9 mouse cellular contexts compared by ENCODE assay signal in the genomic region with DNA sequence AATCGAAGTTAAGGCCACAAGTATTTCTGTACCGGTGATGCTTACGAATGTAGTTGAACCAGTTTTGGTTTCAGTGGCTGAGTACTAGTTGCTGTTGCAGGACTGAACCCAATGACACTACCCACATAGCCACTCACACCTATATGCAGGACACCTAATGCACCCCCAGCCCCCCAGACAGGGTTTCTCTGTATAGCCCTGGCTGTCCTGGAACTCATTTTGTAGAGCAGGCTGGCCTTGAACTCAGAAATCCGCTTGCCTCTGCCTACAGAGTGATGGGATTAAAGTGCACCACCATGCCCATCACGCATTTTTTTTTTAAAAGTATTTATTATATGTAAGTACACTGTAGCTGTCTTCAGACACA. TPM values are rescaled to one million over a fixed set of nuclear protein-coding genes. Genes with fewer than 3 reads are reported as not detected.
DNase-seq lines count a peak whose midpoint lies in the region; ATAC-seq and TF ChIP-seq lines count a peak whose summit lies in the region.
"Had no signal": no experiment of that assay in that cellular context is flagged by ENCODE, and none has a peak within 500 bp of the region (broad histone marks: within the 10 kb centered on the region; RNA-seq: fewer than 3 reads in every experiment).

No protein-coding gene starts in this region.

- no peak overlapping the region for H3K4me2 ChIP-seq in hindbrain, embryonic 11.5 days (replicated peaks; ENCODE audit: low read depth, low read length)
- peak overlapping the region; percentile 64; the same call in 1 of the 2 replicates for H3K4me2 ChIP-seq in midbrain, embryonic 13.5 days (replicated peaks)

- no peaks in the 10 kb centered on the region for H3K9me3 ChIP-seq in G1E (replicated peaks)
- H3K9me3 ChIP-seq in hindbrain, embryonic 11.5 days (ENCODE audit: control insufficient read depth, low read length) = no peaks in the 10 kb centered on the region
- no peaks in the 10 kb centered on the region for H3K9me3 ChIP-seq in midbrain, embryonic 13.5 days

- peaks cover 70% of the 10 kb centered on the region for H3K36me3 ChIP-seq in G1E (replicated peaks)
- H3K36me3 ChIP-seq in hindbrain, embryonic 11.5 days (ENCODE audit: control insufficient read depth, insufficient read depth, low read length) = peaks cover 10% of the 10 kb centered on the region
- peaks cover 32% of the 10 kb centered on the region for H3K36me3 ChIP-seq in midbrain, embryonic 13.5 days

- H3K27ac ChIP-seq in hindbrain, embryonic 11.5 days (ENCODE audit: low read depth, low read length) = peak overlapping the region; percentile 75; the same call in 1 of the 2 replicates
- peak overlapping the region; percentile 89; the same call in 1 of the 2 replicates for H3K27ac ChIP-seq in midbrain, embryonic 13.5 days

- no peak for ATAC-seq in G1E (ENCODE audit: extremely low read depth, insufficient number of reproducible peaks, low FRiP score, poor library complexity, severe bottlenecking)
- no peak for ATAC-seq in hindbrain, embryonic 11.5 days (ENCODE audit: low FRiP score)
- ATAC-seq in midbrain, embryonic 13.5 days = no peak
- ATAC-seq in CD4-positive, CD25-positive, alpha-beta regulatory T cell, adult 4 months = no peak

- no peak overlapping the region for H3K9ac ChIP-seq in hindbrain, embryonic 11.5 days (ENCODE audit: low read depth, low read length)
- H3K9ac ChIP-seq in midbrain, embryonic 13.5 days (replicated peaks) = no peak overlapping the region

- H3K27me3 ChIP-seq in G1E (ENCODE audit: insufficient read depth, low read length) = no peaks in the 10 kb centered on the region
- peaks cover 17% of the 10 kb centered on the region for H3K27me3 ChIP-seq in hindbrain, embryonic 11.5 days (ENCODE audit: control insufficient read depth, insufficient read depth, low read length)
- peaks cover 24% of the 10 kb centered on the region for H3K27me3 ChIP-seq in midbrain, embryonic 13.5 days

- peak; percentile 25 for DNase-seq in heart, postnatal 4 days
- DNase-seq in heart, postnatal 25 days (ENCODE audit: low spot score) = no peak
- no peak for DNase-seq in G1E (ENCODE audit: low spot score)
- DNase-seq in hindbrain, embryonic 11.5 days (ENCODE audit: low spot score) = no peak
- no peak for DNase-seq in retina, embryonic 14.5 days (ENCODE audit: low spot score)
- no peak for DNase-seq in adrenal gland, postnatal 36 days

- intact Hi-C loops in heart, postnatal 25 days (cut with DNase I) = no loop called here

- H3K4me1 ChIP-seq in G1E (ENCODE audit: insufficient read depth, low read depth, low read length) = peaks cover 66% of the 10 kb centered on the region
- peaks cover 14% of the 10 kb centered on the region for H3K4me1 ChIP-seq in hindbrain, embryonic 11.5 days (replicated peaks; ENCODE audit: control insufficient read depth, insufficient read depth, low read length)
- H3K4me1 ChIP-seq in midbrain, embryonic 13.5 days (replicated peaks) = peaks cover 56% of the 10 kb centered on the region

- no peak for TF ChIP-seq CTCF in G1E (IDR thresholded peaks at IDR 0.05; ENCODE audit: low read depth, low read length)

- 59% methylated on average over 5 of the region's 5 CpGs for WGBS in hindbrain, embryonic 11.5 days
- 63% methylated on average over 5 of the region's 5 CpGs for WGBS in midbrain, embryonic 13.5 days

- peak overlapping the region; percentile 81; the same call in 1 of the 2 replicates for H3K4me3 ChIP-seq in G1E (ENCODE audit: low read depth, low read length)
- no peak overlapping the region for H3K4me3 ChIP-seq in hindbrain, embryonic 11.5 days (ENCODE audit: low read depth, low read length)
- peak overlapping the region; percentile 55; the same call in 1 of the 2 replicates for H3K4me3 ChIP-seq in midbrain, embryonic 13.5 days (replicated peaks)

RNA-seq across cellular contexts. Expression of a gene that starts 0.5 kb away (rescaled TPM):
- total RNA-seq in heart, postnatal 4 days (2021) = 100 to 1,000 TPM in 1 of 2 experiments, 10 to 100 TPM in 1; 96.9 to 109 TPM
- total RNA-seq in heart, postnatal 25 days (2021) = 100 to 1,000 TPM; 102 TPM
- 43.6 and 44.2 TPM in 2 replicates for total RNA-seq in G1E (2014; fragmentation: Nextera tagmentation)
- 86.9 and 94.9 TPM in 2 replicates for total RNA-seq in G1E (2017)
- 187 and 223 TPM in 2 replicates for polyA plus RNA-seq in G1E (2012)
- polyA plus RNA-seq in hindbrain, embryonic 11.5 days (2014; fragmentation: Nextera tagmentation; extraction: Ambion mirVana) = 129 and 136 TPM in 2 replicates
- polyA plus RNA-seq in midbrain, embryonic 13.5 days (2015; fragmentation: Nextera tagmentation; extraction: Ambion mirVana) = 152 and 155 TPM in 2 replicates
- 10 to 100 TPM; 82.2 to 83.2 TPM for polyA plus RNA-seq in CD4-positive, CD25-positive, alpha-beta regulatory T cell, adult 4 months (2017; shearing (Covaris generic))
- 100 to 1,000 TPM; 144 to 154 TPM for total RNA-seq in adrenal gland, postnatal 36 days (2021)

RNA-seq across cellular contexts. Expression of a gene that starts 3.6 kb away (rescaled TPM):
- total RNA-seq in heart, postnatal 4 days (2021) = 1,000 to 10,000 TPM; 1,698 to 1,707 TPM
- total RNA-seq in heart, postnatal 25 days (2021) = 1,000 to 10,000 TPM; 1,533 to 1,573 TPM
- 4,646 and 5,141 TPM in 2 replicates for total RNA-seq in G1E (2014; fragmentation: Nextera tagmentation)
- 3,490 and 3,572 TPM in 2 replicates for total RNA-seq in G1E (2017)
- 592 and 1,322 TPM in 2 replicates for polyA plus RNA-seq in G1E (2012)
- polyA plus RNA-seq in hindbrain, embryonic 11.5 days (2014; fragmentation: Nextera tagmentation; extraction: Ambion mirVana) = 814 and 839 TPM in 2 replicates
- 680 and 755 TPM in 2 replicates for polyA plus RNA-seq in midbrain, embryonic 13.5 days (2015; fragmentation: Nextera tagmentation; extraction: Ambion mirVana)
- polyA plus RNA-seq in CD4-positive, CD25-positive, alpha-beta regulatory T cell, adult 4 months (2017; shearing (Covaris generic)) = 1,000 to 10,000 TPM; 3,148 to 3,732 TPM
- total RNA-seq in adrenal gland, postnatal 36 days (2021) = 1,000 to 10,000 TPM; 1,515 to 1,560 TPM

RNA-seq across cellular contexts. Expression of a gene that starts 14.1 kb away (rescaled TPM):
- total RNA-seq in heart, postnatal 4 days (2021) = under 1 TPM in 1 of 2 experiments, not detected in 1; 0.55 TPM
- total RNA-seq in heart, postnatal 25 days (2021) = under 1 TPM; 0.34 to 0.81 TPM
- total RNA-seq in G1E (2014; fragmentation: Nextera tagmentation) (not detected in 2 replicates), G1E (2017) (not detected in 2 replicates)
- not detected in 2 replicates for polyA plus RNA-seq in G1E (2012)
- polyA plus RNA-seq in hindbrain, embryonic 11.5 days (2014; fragmentation: Nextera tagmentation; extraction: Ambion mirVana) = 2.4 and 6.6 TPM in 2 replicates
- polyA plus RNA-seq in midbrain, embryonic 13.5 days (2015; fragmentation: Nextera tagmentation; extraction: Ambion mirVana) = 0.97 and 1.1 TPM in 2 replicates
- polyA plus RNA-seq in CD4-positive, CD25-positive, alpha-beta regulatory T cell, adult 4 months (2017; shearing (Covaris generic)) = not detected
- total RNA-seq in adrenal gland, postnatal 36 days (2021) = under 1 TPM; 0.23 to 0.95 TPM
- total RNA-seq: megakaryocyte progenitor cell, adult 5-6 weeks had no signal

RNA-seq across cellular contexts. Expression of a gene that starts 19.9 kb away (rescaled TPM):
- not detected for total RNA-seq in heart, postnatal 4 days (2021)
- not detected for total RNA-seq in heart, postnatal 25 days (2021)
- total RNA-seq in G1E (2014; fragmentation: Nextera tagmentation) = not detected in 2 replicates
- total RNA-seq in G1E (2017) = 0.12 TPM in 1 of 2 replicates, not detected in the other
- polyA plus RNA-seq in G1E (2012) = 0.03 TPM in 1 of 2 replicates, not detected in the other
- polyA plus RNA-seq in hindbrain, embryonic 11.5 days (2014; fragmentation: Nextera tagmentation; extraction: Ambion mirVana) = 15.6 and 19.6 TPM in 2 replicates
- polyA plus RNA-seq in midbrain, embryonic 13.5 days (2015; fragmentation: Nextera tagmentation; extraction: Ambion mirVana) = 60.6 and 61.5 TPM in 2 replicates
- polyA plus RNA-seq in CD4-positive, CD25-positive, alpha-beta regulatory T cell, adult 4 months (2017; shearing (Covaris generic)) = not detected
- total RNA-seq in adrenal gland, postnatal 36 days (2021) = 10 to 100 TPM in 1 of 2 experiments, 1 to 10 TPM in 1; 9.5 to 11.3 TPM
- total RNA-seq: megakaryocyte progenitor cell, adult 5-6 weeks had no signal

RNA-seq across cellular contexts. Expression of a gene that starts 20.5 kb away (rescaled TPM):
- total RNA-seq in heart, postnatal 4 days (2021) = 100 to 1,000 TPM; 204 to 207 TPM
- total RNA-seq in heart, postnatal 25 days (2021) = 100 to 1,000 TPM; 130 to 135 TPM
- total RNA-seq in G1E (2014; fragmentation: Nextera tagmentation) = 228 and 232 TPM in 2 replicates
- 206 and 221 TPM in 2 replicates for total RNA-seq in G1E (2017)
- polyA plus RNA-seq in G1E (2012) = 939 and 1,510 TPM in 2 replicates
- 226 and 243 TPM in 2 replicates for polyA plus RNA-seq in hindbrain, embryonic 11.5 days (2014; fragmentation: Nextera tagmentation; extraction: Ambion mirVana)
- 370 and 392 TPM in 2 replicates for polyA plus RNA-seq in midbrain, embryonic 13.5 days (2015; fragmentation: Nextera tagmentation; extraction: Ambion mirVana)
- 100 to 1,000 TPM; 117 to 159 TPM for polyA plus RNA-seq in CD4-positive, CD25-positive, alpha-beta regulatory T cell, adult 4 months (2017; shearing (Covaris generic))
- total RNA-seq in adrenal gland, postnatal 36 days (2021) = 100 to 1,000 TPM; 265 to 329 TPM
